ENCODE assay signal across 9 mouse cellular contexts in genomic region chr9:31997178-31998097, GRCm38 (mm10).
DNase-seq lines count a peak whose midpoint lies in the region; ATAC-seq and TF ChIP-seq lines count a peak whose summit lies in the region.
"Had no signal": no experiment of that assay in that cellular context is flagged by ENCODE, and none has a peak within 500 bp of the region (broad histone marks: within the 10 kb centered on the region; RNA-seq: fewer than 3 reads in every experiment).

No protein-coding gene starts in this region.

- peak overlapping the region; percentile 65 for H3K27ac ChIP-seq in heart, adult 2 months

- TF ChIP-seq EP300 in heart, adult 2 months (IDR thresholded peaks at IDR 0.05; ENCODE audit: insufficient read depth, low read depth, low read length): no peak

- TF ChIP-seq POLR2A in heart, adult 2 months (IDR thresholded peaks at IDR 0.05; ENCODE audit: insufficient read depth, low read depth, low read length): no peak

- H3K9me3 ChIP-seq in megakaryocyte, embryonic 14.5 days: no peaks in the 10 kb centered on the region

- intact Hi-C loops in heart, adult 2 months (cut with DNase I): no loop called here

- peak overlapping the region; percentile 14; the same call in 1 of the 2 replicates for H3K4me3 ChIP-seq in heart, adult 2 months
- peak overlapping the region; percentile 74 for H3K4me3 ChIP-seq in megakaryocyte, embryonic 14.5 days (replicated peaks)
- H3K4me3 ChIP-seq: erythroblast, embryonic 14.5 days had no signal

- H3K9ac ChIP-seq in heart, adult 2 months (ENCODE audit: low read depth, low read length): no peak overlapping the region

- ATAC-seq in erythroblast, adult 5-6 weeks (replicated peaks; ENCODE audit: low FRiP score, poor library complexity, severe bottlenecking): no peak

- no peak for TF ChIP-seq CTCF in heart, adult 2 months (IDR thresholded peaks at IDR 0.05)

- no peaks in the 10 kb centered on the region for H3K27me3 ChIP-seq in heart, adult 2 months (ENCODE audit: control insufficient read depth, insufficient read depth, low read length)
- H3K27me3 ChIP-seq in megakaryocyte, embryonic 14.5 days (replicated peaks): peaks cover 16% of the 10 kb centered on the region

- H3K36me3 ChIP-seq in heart, adult 2 months (ENCODE audit: control insufficient read depth, insufficient read depth, low read length): no peaks in the 10 kb centered on the region
- H3K36me3 ChIP-seq in megakaryocyte, embryonic 14.5 days (replicated peaks; ENCODE audit: low read length): no peaks in the 10 kb centered on the region

- WGBS in heart, adult 2 months: 14% methylated on average over 25 of the region's 25 CpGs

- no peaks in the 10 kb centered on the region for H3K79me2 ChIP-seq in heart, adult 2 months (replicated peaks; ENCODE audit: control insufficient read depth, insufficient read depth, low read length)

- peak; percentile 14 for DNase-seq in gastrocnemius, adult 18-20 months (ENCODE audit: low spot score)
- no peak for DNase-seq in gastrocnemius, adult 8-10 months (ENCODE audit: low spot score in 2 of 2)
- peak; percentile 38 for DNase-seq in Muller cell, postnatal 12 days (ENCODE audit: inconsistent ontology term)
- DNase-seq in heart, adult 2 months: peak; percentile 44 to 47
- DNase-seq in layer of hippocampus, adult 9-11 months: peak; percentile 53
- no peak for DNase-seq in spleen, postnatal 4 days (ENCODE audit: low spot score in 2 of 2)

- H3K4me1 ChIP-seq in heart, adult 2 months (ENCODE audit: control insufficient read depth, insufficient read depth, low read length): peaks cover 9% of the 10 kb centered on the region
- H3K4me1 ChIP-seq in megakaryocyte, embryonic 14.5 days: peaks cover 12% of the 10 kb centered on the region

Comparison
In these comparisons a context has a peak if more than half of its experiments do, and no peak if none do; other contexts are left out.
1. DNase-seq: peak in gastrocnemius, adult 18-20 months (single experiment), Muller cell, postnatal 12 days (single experiment), heart, adult 2 months (2 of 2) and layer of hippocampus, adult 9-11 months (single experiment); none in gastrocnemius, adult 8-10 months (0 of 2) and spleen, postnatal 4 days (0 of 2).